Mouse (Mus musculus) frontal cortex, postnatal 36 days (tissue): ENCODE data around the gene Rnf213.

ENCODE experiments used
- DNase-seq, 2 experiments: peaks; one replicate each; pipeline ENCODE4 v3.0.0; 2022; ENCODE audit warnings: low spot score in 2 of 2

Gene Rnf213

GRCm38 (mm10) chr11:119390271-119391231 lies 2.3 kb upstream of the Rnf213 start:
- peak; percentile 31 to 38 for DNase-seq

- no peak for DNase-seq
Measured at GRCm38 (mm10) chr11:119391386-119392000, 1.4 kb upstream of the Rnf213 start.

GRCm38 (mm10) chr11:119392001-119392614 lies 792 bp upstream of the Rnf213 start:
- DNase-seq: no peak

- no peak for DNase-seq
Measured at GRCm38 (mm10) chr11:119393483-119393804, 544 bp downstream of the Rnf213 start.

- no peak for DNase-seq
Measured at GRCm38 (mm10) chr11:119394210-119394609, 1.3 kb downstream of the Rnf213 start.

- DNase-seq: no peak
Measured at GRCm38 (mm10) chr11:119395394-119395793, 2.5 kb downstream of the Rnf213 start.

GRCm38 (mm10) chr11:119395931-119396330 lies 3.0 kb downstream of the Rnf213 start:
- DNase-seq: no peak

- DNase-seq: no peak
Measured at GRCm38 (mm10) chr11:119396461-119396860, 3.6 kb downstream of the Rnf213 start.

GRCm38 (mm10) chr11:119402501-119403160 lies 9.7 kb downstream of the Rnf213 start:
- no peak for DNase-seq

GRCm38 (mm10) chr11:119404627-119405026 lies 11.7 kb downstream of the Rnf213 start:
- DNase-seq: peak in 1 of 2 experiments; percentile 4

- DNase-seq: no peak
Measured at GRCm38 (mm10) chr11:119407381-119407780, 14.5 kb downstream of the Rnf213 start.

GRCm38 (mm10) chr11:119407977-119408376 lies 15.1 kb downstream of the Rnf213 start:
- DNase-seq: no peak

GRCm38 (mm10) chr11:119419327-119420118 lies 26.6 kb downstream of the Rnf213 start:
- DNase-seq: no peak

- no peak for DNase-seq
Measured at GRCm38 (mm10) chr11:119420426-119420825, 27.5 kb downstream of the Rnf213 start.

- DNase-seq: no peak
Measured at GRCm38 (mm10) chr11:119427431-119427830, 34.5 kb downstream of the Rnf213 start.

GRCm38 (mm10) chr11:119427986-119428385 lies 35.1 kb downstream of the Rnf213 start:
- DNase-seq: no peak

GRCm38 (mm10) chr11:119428649-119429136 lies 35.8 kb downstream of the Rnf213 start:
- no peak for DNase-seq

- DNase-seq: no peak
Measured at GRCm38 (mm10) chr11:119431516-119431915, 38.6 kb downstream of the Rnf213 start.

GRCm38 (mm10) chr11:119432706-119433105 lies 39.8 kb downstream of the Rnf213 start:
- no peak for DNase-seq

- DNase-seq: no peak
Measured at GRCm38 (mm10) chr11:119434316-119434715, 41.4 kb downstream of the Rnf213 start.
